Mouse (Mus musculus) ES-Bruce4 (cell line): ENCODE results near the gene Vinac1. TPM values are rescaled to one million over a fixed set of nuclear protein-coding genes. Genes with fewer than 3 reads are reported as not detected.

Experiments used
- H3K27ac ChIP-seq: 2 replicates; pipeline ENCODE4 v1.5.1; 2012; ENCODE audit warnings: low read length, inconsistent platforms; ENCODE audit not compliant: insufficient read depth
- H3K27me3 ChIP-seq: 2 replicates; pipeline ENCODE4 v1.6.1; 2012; ENCODE audit warnings: mild to moderate bottlenecking, low read length, inconsistent platforms; ENCODE audit not compliant: control insufficient read depth, poor library complexity, insufficient read depth, severe bottlenecking
- H3K36me3 ChIP-seq: 2 replicates; pipeline ENCODE4 v1.6.1; 2012; ENCODE audit warnings: inconsistent platforms, mild to moderate bottlenecking, low read length, moderate library complexity; ENCODE audit not compliant: control insufficient read depth, poor library complexity, insufficient read depth, severe bottlenecking
- H3K4me1 ChIP-seq: one replicate; pipeline ENCODE4 v1.8.1; 2011; ENCODE audit warnings: low read length; ENCODE audit not compliant: control insufficient read depth, insufficient read depth
- H3K4me3 ChIP-seq: 2 replicates; pipeline ENCODE4 v1.5.1; 2011; ENCODE audit warnings: low read depth, mild to moderate bottlenecking, low read length
- H3K9ac ChIP-seq: 2 replicates; pipeline ENCODE4 v1.6.1; 2012; ENCODE audit warnings: low read depth, mild to moderate bottlenecking, inconsistent platforms; ENCODE audit not compliant: poor library complexity, severe bottlenecking
- H3K9me3 ChIP-seq: replicated peaks from 2 replicates; pipeline ENCODE4 v1.6.1; 2012; ENCODE audit warnings: mild to moderate bottlenecking, low read length, inconsistent platforms; ENCODE audit not compliant: control insufficient read depth, poor library complexity, insufficient read depth, severe bottlenecking
- CTCF ChIP-seq: IDR thresholded peaks from one replicate; pipeline ENCODE4 v1.8.1; 2011; ENCODE audit warnings: low read depth, low read length
- EP300 ChIP-seq: IDR thresholded peaks from 2 replicates; pipeline ENCODE4 v1.6.1; 2011; ENCODE audit warnings: low read depth, low read length; ENCODE audit not compliant: insufficient read depth
- POLR2A ChIP-seq: IDR thresholded peaks from one replicate; pipeline ENCODE4 v1.8.1; 2011; ENCODE audit warnings: low read length; ENCODE audit not compliant: insufficient read depth
- polyA plus RNA-seq: library from polyadenylated mRNA; stranded (reverse); fragments of >200 nt; gene quantifications from 2 replicates; pipeline ENCODE4 v1.2.4, GENCODE M21; 2011; ENCODE audit warnings: low read depth; ENCODE audit not compliant: missing spikeins, insufficient read depth, insufficient read length

The Vinac1 gene
- polyA plus RNA-seq, 1 experiment, result not detected

- no peaks in the 10 kb centered on the region for H3K4me1 ChIP-seq
- H3K36me3 ChIP-seq, result no peaks in the 10 kb centered on the region
- no peaks in the 10 kb centered on the region for H3K9me3 ChIP-seq
- H3K27me3 ChIP-seq, result no peaks in the 10 kb centered on the region
- no peak overlapping the region for H3K27ac ChIP-seq
- H3K9ac ChIP-seq, result no peak overlapping the region
- H3K4me3 ChIP-seq, result no peak overlapping the region
- TF ChIP-seq POLR2A, result no peak
- no peak for TF ChIP-seq EP300
- TF ChIP-seq CTCF, result no peak
Observed at GRCm38 (mm10) chr2:128984746-128985145, 63.2 kb downstream of the Vinac1 start.

- Histone ChIP-seq H3K9me3 (no peaks in the 10 kb centered on the region), H3K9ac (no peak overlapping the region), H3K27ac (no peak overlapping the region), H3K36me3 (no peaks in the 10 kb centered on the region), H3K4me1 (no peaks in the 10 kb centered on the region), H3K27me3 (no peaks in the 10 kb centered on the region), H3K4me3 (no peak overlapping the region)
- TF ChIP-seq CTCF (no peak), POLR2A (no peak), EP300 (no peak)
Observed at GRCm38 (mm10) chr2:128975572-128975971, 72.4 kb downstream of the Vinac1 start.

Other genes starting within 250 kb of the Vinac1 start
- gene Tmem87b, start 230.1 kb downstream of the Vinac1 start, polyA plus RNA-seq, result 31.7 and 32.3 TPM in 2 replicates
- gene Fbln7, start 185.2 kb downstream of the Vinac1 start, polyA plus RNA-seq, result 0.38 and 0.75 TPM in 2 replicates
- gene Zc3h8, start 104.1 kb downstream of the Vinac1 start, polyA plus RNA-seq, result 11.6 and 13.1 TPM in 2 replicates
- gene Zc3h6, start 80.8 kb downstream of the Vinac1 start, polyA plus RNA-seq, result 10.8 and 12.7 TPM in 2 replicates
- gene Gm10762, start 80.4 kb downstream of the Vinac1 start, polyA plus RNA-seq, result 0.72 and 1.8 TPM in 2 replicates
- 5.8 and 8.2 TPM in 2 replicates for gene Ttl, start 17.8 kb upstream of the Vinac1 start, polyA plus RNA-seq
- 57.1 and 64.2 TPM in 2 replicates for gene Polr1b, start 52.8 kb upstream of the Vinac1 start, polyA plus RNA-seq
- gene Chchd5, start 81.5 kb upstream of the Vinac1 start, polyA plus RNA-seq, result 43.8 and 46.5 TPM in 2 replicates
- gene Slc20a1, start 150.6 kb upstream of the Vinac1 start, polyA plus RNA-seq, result 224 and 225 TPM in 2 replicates
- 53.1 and 58.1 TPM in 2 replicates for gene Ckap2l, start 249.0 kb upstream of the Vinac1 start, polyA plus RNA-seq